Mouse (Mus musculus): Measurements from ENCODE around the gene Llgl1. TPM values are rescaled to one million over a fixed set of nuclear protein-coding genes. Genes with fewer than 3 reads are reported as not detected.

Llgl1 gene
- 38.0 and 46.8 TPM in 2 replicates for total RNA-seq (2014; rRNA removed)
- 25.8 and 26.8 TPM in 2 replicates for polyA plus RNA-seq (2015; fragmentation: Nextera tagmentation; extraction: Ambion mirVana)

- DNase-seq (ENCODE audit: low spot score): peak; percentile 95
- no peaks in the 10 kb centered on the region for H3K9me3 ChIP-seq (ENCODE audit: low read length)
- peak within 1 kb of the TSS; percentile 78 for H3K4me3 ChIP-seq (ENCODE audit: low read depth, low read length)
- H3K9ac ChIP-seq (replicated peaks; ENCODE audit: low read length, poor library complexity, severe bottlenecking): peak within 1 kb of the TSS; percentile 82
- WGBS: 0% methylated on average over 38 of the region's 73 CpGs
- H3K4me2 ChIP-seq (ENCODE audit: low read depth, low read length, poor library complexity, severe bottlenecking): peak within 1 kb of the TSS; percentile 80
- H3K27ac ChIP-seq (ENCODE audit: low read depth, low read length): peak within 1 kb of the TSS; percentile 73
- peaks cover 9% of the 10 kb centered on the region; the same call in 1 of the 2 replicates for H3K4me1 ChIP-seq (ENCODE audit: insufficient read depth, low read length)
- no peaks in the 10 kb centered on the region for H3K27me3 ChIP-seq (ENCODE audit: insufficient read depth, low read length)
- 0 out of 2 replicates have a peak, but pooled peaks cover 1% of the 10 kb centered on the region for H3K36me3 ChIP-seq (ENCODE audit: insufficient read depth, low read length)
- TF ChIP-seq CTCF (IDR thresholded peaks at IDR 0.05): no peak
- peak; percentile 89 for ATAC-seq (ENCODE audit: low FRiP score)
Measured at GRCm38 (mm10) chr11:60699524-60700075, at the start of gene Llgl1. TSS of gene Llgl1 (plus strand) at chr11:60699723.

- Histone ChIP-seq H3K9ac (replicated peaks; ENCODE audit: low read length, poor library complexity, severe bottlenecking) (no peak overlapping the region), H3K27ac (ENCODE audit: low read depth, low read length) (no peak overlapping the region), H3K9me3 (ENCODE audit: low read length) (no peaks in the 10 kb centered on the region), H3K27me3 (ENCODE audit: insufficient read depth, low read length) (no peaks in the 10 kb centered on the region), H3K4me1 (ENCODE audit: insufficient read depth, low read length) (peaks cover 6% of the 10 kb centered on the region; the same call in 1 of the 2 replicates), H3K4me3 (ENCODE audit: low read depth, low read length) (no peak overlapping the region), H3K4me2 (ENCODE audit: low read depth, low read length, poor library complexity, severe bottlenecking) (no peak overlapping the region), H3K36me3 (ENCODE audit: insufficient read depth, low read length) (no peaks in the 10 kb centered on the region)
- WGBS: 71% methylated on average over 1 of the region's 1 CpGs
- TF ChIP-seq CTCF (IDR thresholded peaks at IDR 0.05): peak; percentile 23; the same call in 1 of the 2 replicates
- ATAC-seq (ENCODE audit: low FRiP score) (no peak), DNase-seq (ENCODE audit: low spot score) (no peak)
Measured at GRCm38 (mm10) chr11:60696165-60696564, 3.4 kb upstream of the Llgl1 start.

GRCm38 (mm10) chr11:60697561-60697960, 2.0 kb upstream of the Llgl1 start:
- ATAC-seq (ENCODE audit: low FRiP score): no peak
- Histone ChIP-seq H3K27me3 (ENCODE audit: insufficient read depth, low read length) (no peaks in the 10 kb centered on the region), H3K4me2 (ENCODE audit: low read depth, low read length, poor library complexity, severe bottlenecking) (no peak overlapping the region), H3K9me3 (ENCODE audit: low read length) (no peaks in the 10 kb centered on the region), H3K4me3 (ENCODE audit: low read depth, low read length) (no peak overlapping the region), H3K4me1 (ENCODE audit: insufficient read depth, low read length) (peaks cover 9% of the 10 kb centered on the region; the same call in 1 of the 2 replicates), H3K9ac (replicated peaks; ENCODE audit: low read length, poor library complexity, severe bottlenecking) (no peak overlapping the region), H3K27ac (ENCODE audit: low read depth, low read length) (no peak overlapping the region), H3K36me3 (ENCODE audit: insufficient read depth, low read length) (no peaks in the 10 kb centered on the region)
- DNase-seq (ENCODE audit: low spot score): peak; percentile 58
- 64% methylated on average over 2 of the region's 2 CpGs for WGBS
- TF ChIP-seq CTCF (IDR thresholded peaks at IDR 0.05): peak; percentile 63

GRCm38 (mm10) chr11:60698806-60699523, 558 bp upstream of the Llgl1 start:
- Histone ChIP-seq H3K27me3 (ENCODE audit: insufficient read depth, low read length) (no peaks in the 10 kb centered on the region), H3K4me1 (ENCODE audit: insufficient read depth, low read length) (peaks cover 9% of the 10 kb centered on the region; the same call in 1 of the 2 replicates), H3K9me3 (ENCODE audit: low read length) (no peaks in the 10 kb centered on the region), H3K4me3 (ENCODE audit: low read depth, low read length) (peak overlapping the region; percentile 78), H3K4me2 (ENCODE audit: low read depth, low read length, poor library complexity, severe bottlenecking) (peak overlapping the region; percentile 80), H3K9ac (replicated peaks; ENCODE audit: low read length, poor library complexity, severe bottlenecking) (peak overlapping the region; percentile 82; the same call in 1 of the 2 replicates), H3K36me3 (ENCODE audit: insufficient read depth, low read length) (no peaks in the 10 kb centered on the region), H3K27ac (ENCODE audit: low read depth, low read length) (peak overlapping the region; percentile 73)
- DNase-seq (ENCODE audit: low spot score) (peak; percentile 53), ATAC-seq (ENCODE audit: low FRiP score) (peak; percentile 44)
- WGBS: 1% methylated on average over 22 of the region's 22 CpGs
- no peak for TF ChIP-seq CTCF (IDR thresholded peaks at IDR 0.05)

GRCm38 (mm10) chr11:60700320-60701185, 1.0 kb downstream of the Llgl1 start:
- Histone ChIP-seq H3K9ac (replicated peaks; ENCODE audit: low read length, poor library complexity, severe bottlenecking) (peak overlapping the region; percentile 82), H3K9me3 (ENCODE audit: low read length) (no peaks in the 10 kb centered on the region), H3K4me3 (ENCODE audit: low read depth, low read length) (peak overlapping the region; percentile 78), H3K4me1 (ENCODE audit: insufficient read depth, low read length) (peaks cover 9% of the 10 kb centered on the region; the same call in 1 of the 2 replicates), H3K36me3 (ENCODE audit: insufficient read depth, low read length) (peaks cover 10% of the 10 kb centered on the region), H3K4me2 (ENCODE audit: low read depth, low read length, poor library complexity, severe bottlenecking) (peak overlapping the region; percentile 80), H3K27ac (ENCODE audit: low read depth, low read length) (no peak overlapping the region), H3K27me3 (ENCODE audit: insufficient read depth, low read length) (no peaks in the 10 kb centered on the region)
- ATAC-seq (ENCODE audit: low FRiP score): no peak
- WGBS: 18% methylated on average over 12 of the region's 12 CpGs
- TF ChIP-seq CTCF (IDR thresholded peaks at IDR 0.05): no peak
- DNase-seq (ENCODE audit: low spot score): no peak

Measured in midbrain, postnatal 0 days (tissue).